Mouse (Mus musculus): ENCODE data around the gene Kcnh1.

DNA sequence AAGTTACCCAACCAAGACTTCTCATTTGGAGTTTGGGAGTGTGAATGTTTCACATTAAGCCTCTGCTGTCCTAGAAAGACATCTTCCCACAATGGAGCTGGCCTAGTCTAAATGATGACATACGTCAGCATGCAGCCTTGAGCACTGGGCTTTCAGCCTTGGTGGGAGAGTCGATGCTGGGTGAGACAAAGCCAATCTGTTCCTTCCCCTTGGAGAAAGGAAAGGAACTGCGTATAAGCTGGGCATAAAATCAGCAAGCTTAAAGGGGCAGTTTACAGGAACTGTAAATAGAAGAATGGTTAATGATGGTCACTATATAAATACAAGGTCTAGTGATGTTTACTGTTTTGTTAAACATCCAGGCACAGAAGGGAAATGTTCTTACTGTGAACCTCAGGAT, 294.5 kb downstream of the Kcnh1 start:
- TF ChIP-seq ZKSCAN1 (IDR thresholded peaks at IDR 0.05; ENCODE audit: borderline replicate concordance, low read depth, low read length) (no peak), CTCF (conservative IDR thresholded peaks at IDR 0.05 in 1 of 2, IDR thresholded peaks at IDR 0.05 in 1 of 2; ENCODE audit: low read depth in 2 of 2, low read length in 2 of 2) (no peak), NELFE (IDR thresholded peaks at IDR 0.05; ENCODE audit: low read depth, low read length) (no peak), MXI1 (IDR thresholded peaks at IDR 0.05; ENCODE audit: low read depth, low read length) (no peak), ZMIZ1 (IDR thresholded peaks at IDR 0.05; ENCODE audit: low read depth, low read length) (no peak), POLR2AphosphoS2 (IDR thresholded peaks at IDR 0.05; ENCODE audit: low read depth, low read length) (no peak), ZC3H11A (IDR thresholded peaks at IDR 0.05; ENCODE audit: low read depth, low read length) (no peak), POLR2A (IDR thresholded peaks at IDR 0.05; ENCODE audit: low read depth, low read length) (no peak)

Data from CH12.LX (cell line).